Mouse (Mus musculus): Measurements from ENCODE around the gene Theg.

DNA sequence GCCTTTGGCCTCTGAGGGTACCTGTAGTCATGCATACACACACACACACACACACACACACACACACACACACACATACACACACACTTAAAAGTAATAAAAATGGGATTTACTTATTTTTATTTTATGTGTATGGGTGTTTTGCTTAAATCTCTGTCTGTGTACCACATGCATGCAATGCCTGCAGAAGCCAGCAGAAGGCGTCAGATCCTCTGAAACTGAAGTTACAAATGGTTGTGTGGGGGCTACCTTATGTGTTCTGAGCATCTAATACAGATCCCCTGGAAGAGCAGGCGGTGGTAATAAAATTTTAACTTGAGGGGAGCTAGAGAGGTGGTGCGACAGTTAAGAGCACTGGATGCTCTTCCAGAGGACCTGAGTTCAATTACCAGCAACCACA is 59.0 kb downstream of the Theg start:
- no peak for TF ChIP-seq TAL1 (IDR thresholded peaks at IDR 0.05; ENCODE audit: low read length)
- no peak for TF ChIP-seq GATA1 (IDR thresholded peaks at IDR 0.05; ENCODE audit: low read length)

Measured in erythroblast, embryonic 14.5 days (primary cell).